Mouse (Mus musculus) kidney, adult 18-20 months (tissue): ENCODE measurements around the gene Car10.
A peak's percentile ranks its signal among the peaks of the same experiment; 100 is the strongest.

Experiments
- DNase-seq: peaks from one replicate; pipeline ENCODE4 v3.0.0; 2021

Gene Car10

GRCm38 (mm10) chr11:93097941-93098828 is at the start of gene Car10:
TSS of gene Car10 (plus strand) at chr11:93098028.
- no peak for DNase-seq

- no peak for DNase-seq
These were observed 32.8 kb upstream of the Car10 start for GRCm38 (mm10) chr11:93065021-93065420.

GRCm38 (mm10) chr11:93065656-93066181 is 32.1 kb upstream of the Car10 start:
- DNase-seq, result no peak

- no peak for DNase-seq
These were observed 2.2 kb upstream of the Car10 start for GRCm38 (mm10) chr11:93095588-93095987.

- peak; percentile 11 for DNase-seq
These were observed 827 bp upstream of the Car10 start for GRCm38 (mm10) chr11:93097001-93097400.

- DNase-seq, result no peak
These were observed 387 bp upstream of the Car10 start for GRCm38 (mm10) chr11:93097431-93097851.

- no peak for DNase-seq
These were observed 1.1 kb downstream of the Car10 start for GRCm38 (mm10) chr11:93098933-93099381.

- DNase-seq, result no peak
These were observed 1.9 kb downstream of the Car10 start for GRCm38 (mm10) chr11:93099431-93100370.

GRCm38 (mm10) chr11:93100606-93101005 is 2.8 kb downstream of the Car10 start:
- DNase-seq, result no peak

GRCm38 (mm10) chr11:93101106-93101505 is 3.3 kb downstream of the Car10 start:
- no peak for DNase-seq

GRCm38 (mm10) chr11:93102321-93102720 is 4.5 kb downstream of the Car10 start:
- DNase-seq, result no peak

- no peak for DNase-seq
These were observed 5.4 kb downstream of the Car10 start for GRCm38 (mm10) chr11:93103101-93103815.

GRCm38 (mm10) chr11:93109451-93109850 is 11.6 kb downstream of the Car10 start:
- DNase-seq, result no peak

GRCm38 (mm10) chr11:93120766-93121415 is 23.1 kb downstream of the Car10 start:
- DNase-seq, result no peak

GRCm38 (mm10) chr11:93123691-93124090 is 25.9 kb downstream of the Car10 start:
- no peak for DNase-seq

- DNase-seq, result no peak
These were observed 28.6 kb downstream of the Car10 start for GRCm38 (mm10) chr11:93126466-93126865.

GRCm38 (mm10) chr11:93128481-93128880 is 30.7 kb downstream of the Car10 start:
- no peak for DNase-seq

GRCm38 (mm10) chr11:93137841-93138240 is 40.0 kb downstream of the Car10 start:
- DNase-seq, result no peak

- no peak for DNase-seq
These were observed 43.9 kb downstream of the Car10 start for GRCm38 (mm10) chr11:93141727-93142126.

GRCm38 (mm10) chr11:93144544-93144943 is 46.7 kb downstream of the Car10 start:
- no peak for DNase-seq

- no peak for DNase-seq
These were observed 57.1 kb downstream of the Car10 start for GRCm38 (mm10) chr11:93154910-93155309.

- no peak for DNase-seq
These were observed 74.6 kb downstream of the Car10 start for GRCm38 (mm10) chr11:93172430-93172829.
